Mouse (Mus musculus) bone marrow, adult 2 months (tissue): ENCODE data around the gene Cntnap2. TPM values are rescaled to one million over a fixed set of nuclear protein-coding genes. Genes with fewer than 3 reads are reported as not detected.

Experiments used
- H3K27ac ChIP-seq: fragments of 200-500 bp; 2 replicates; pipeline ENCODE4 v1.5.1; 2012; ENCODE audit warnings: low read depth, mild to moderate bottlenecking, control low read depth, inconsistent platforms, low read length; ENCODE audit not compliant: control insufficient read depth, poor library complexity, insufficient read depth
- H3K4me1 ChIP-seq: fragments of 200-500 bp; 2 replicates; pipeline ENCODE4 v1.6.1; 2011; ENCODE audit warnings: low read length; ENCODE audit not compliant: control insufficient read depth, insufficient read depth
- H3K4me3 ChIP-seq: fragments of 200-500 bp; replicated peaks from 2 replicates; pipeline ENCODE3; 2011; ENCODE audit warnings: mild to moderate bottlenecking, low read depth, low read length, control low read depth; ENCODE audit not compliant: control insufficient read depth
- CTCF ChIP-seq: fragments of 200-500 bp; IDR thresholded peaks from 2 replicates; pipeline ENCODE4 v1.5.1; 2011; ENCODE audit warnings: low read length, control low read depth; ENCODE audit not compliant: control insufficient read depth, insufficient read depth
- POLR2A ChIP-seq: fragments of 200-500 bp; IDR thresholded peaks from 2 replicates; pipeline ENCODE4 v1.6.1; 2011; ENCODE audit warnings: low read depth, mild to moderate bottlenecking, control low read depth, low read length, borderline replicate concordance; ENCODE audit not compliant: control insufficient read depth
- WGBS: fragments of 180-500 bp; shearing (Covaris S2); methylation state at CpG from one replicate; pipeline ENCODE4 v1.1.7; 2018; 5-methylcytosine and 5-hydroxymethylcytosine counted together
- polyA plus RNA-seq: library from polyadenylated mRNA; stranded (reverse); fragments of >200 nt; gene quantifications from 2 replicates; pipeline ENCODE4 v1.2.4, GENCODE M21; 2011; ENCODE audit warnings: low replicate concordance; ENCODE audit not compliant: missing spikeins, insufficient read depth, insufficient read length

Cntnap2 gene
- polyA plus RNA-seq, 1 experiment = 0.40 TPM

DNA sequence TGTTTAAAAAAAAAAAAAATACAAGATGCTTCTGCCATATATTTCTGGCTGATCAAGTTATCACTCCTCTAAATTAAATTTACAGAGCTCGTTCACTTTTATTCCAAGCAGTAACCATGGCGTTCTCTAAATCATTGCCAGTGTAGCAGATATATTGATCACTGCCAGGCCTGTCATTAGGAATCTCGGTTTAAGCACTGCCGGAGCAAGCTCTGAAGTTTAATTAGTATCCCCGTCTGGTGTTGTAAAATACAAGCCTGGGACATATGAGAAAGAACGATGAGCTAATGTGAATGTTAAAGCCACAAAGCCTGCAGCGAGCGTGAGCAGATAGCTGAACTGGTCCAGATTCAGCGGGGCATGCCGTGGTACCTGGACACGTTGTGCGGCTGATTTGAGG lies 2247.8 kb downstream of the Cntnap2 start:
- TF ChIP-seq CTCF (no peak), POLR2A (no peak)
- Histone ChIP-seq H3K4me1 (no peaks in the 10 kb centered on the region), H3K4me3 (no peak overlapping the region), H3K27ac (no peak overlapping the region)
- 87% methylated on average over 12 of the region's 12 CpGs for WGBS

DNA sequence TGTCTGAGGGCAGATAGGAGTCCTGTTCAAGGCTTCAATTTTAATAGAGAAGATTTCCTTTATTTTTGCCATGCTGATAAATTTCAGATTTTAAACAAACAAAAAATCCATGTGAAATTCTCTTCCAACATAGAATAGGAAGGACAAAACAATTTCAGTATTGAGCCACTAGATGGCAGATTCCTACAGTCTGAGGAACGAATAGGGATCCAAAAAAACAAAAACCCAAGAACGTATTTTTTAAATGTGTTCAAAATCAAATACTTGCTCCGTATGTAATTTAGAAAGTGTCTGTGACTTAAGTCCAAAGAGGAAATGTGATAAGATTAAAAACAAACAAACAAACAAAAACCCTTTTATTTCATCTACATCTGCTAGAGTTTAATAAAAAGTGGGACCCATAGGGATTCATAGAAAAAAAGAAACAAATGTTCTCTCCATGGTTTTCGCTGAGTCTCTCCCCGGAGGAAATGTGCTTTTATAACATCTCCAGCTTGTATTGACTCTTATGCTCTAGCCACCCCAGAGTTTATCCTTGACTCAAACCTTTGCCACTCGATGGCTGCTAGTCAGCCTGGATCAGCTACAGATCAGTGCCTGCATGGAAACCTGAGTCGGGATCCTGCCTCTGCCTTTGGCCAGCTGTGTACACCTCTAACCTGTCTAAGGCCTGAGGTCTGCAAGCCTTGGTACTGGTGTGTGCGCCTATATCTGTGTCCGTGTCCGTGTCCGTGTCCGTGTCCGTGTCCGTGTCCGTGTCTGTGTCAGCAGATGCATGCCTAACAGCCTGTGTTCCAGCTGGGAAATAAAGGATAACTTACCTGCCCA lies 2255.6 kb downstream of the Cntnap2 start:
- 56% methylated on average over 15 of the region's 15 CpGs for WGBS
- H3K4me1 ChIP-seq = no peaks in the 10 kb centered on the region; the same call in 1 of the 2 replicates
- TF ChIP-seq POLR2A (no peak), CTCF (no peak)
- no peak overlapping the region for H3K4me3 ChIP-seq
- H3K27ac ChIP-seq = no peak overlapping the region

DNA sequence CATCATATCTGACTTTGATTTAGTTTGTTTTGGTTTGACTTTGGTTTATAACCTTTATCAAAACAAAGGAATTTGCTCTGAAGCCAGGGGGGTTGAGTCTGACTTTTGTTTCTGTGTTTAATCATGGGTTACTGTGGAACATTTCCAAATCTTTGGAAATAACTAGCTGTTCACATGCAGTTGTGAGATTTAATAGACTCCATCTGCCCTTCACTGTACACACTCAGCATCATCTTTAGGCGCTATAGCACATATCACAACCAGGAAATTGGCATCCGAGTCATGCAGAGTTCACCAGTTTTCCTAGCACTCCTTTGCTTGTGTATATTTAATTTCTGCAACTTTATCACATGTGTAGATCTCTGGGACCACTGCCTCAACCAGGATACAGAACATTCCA lies 2256.3 kb downstream of the Cntnap2 start:
- Histone ChIP-seq H3K27ac (no peak overlapping the region), H3K4me3 (no peak overlapping the region), H3K4me1 (no peaks in the 10 kb centered on the region; the same call in 1 of the 2 replicates)
- TF ChIP-seq POLR2A = no peak
- TF ChIP-seq CTCF = no peak
- WGBS = 75% methylated on average over 2 of the region's 2 CpGs

DNA sequence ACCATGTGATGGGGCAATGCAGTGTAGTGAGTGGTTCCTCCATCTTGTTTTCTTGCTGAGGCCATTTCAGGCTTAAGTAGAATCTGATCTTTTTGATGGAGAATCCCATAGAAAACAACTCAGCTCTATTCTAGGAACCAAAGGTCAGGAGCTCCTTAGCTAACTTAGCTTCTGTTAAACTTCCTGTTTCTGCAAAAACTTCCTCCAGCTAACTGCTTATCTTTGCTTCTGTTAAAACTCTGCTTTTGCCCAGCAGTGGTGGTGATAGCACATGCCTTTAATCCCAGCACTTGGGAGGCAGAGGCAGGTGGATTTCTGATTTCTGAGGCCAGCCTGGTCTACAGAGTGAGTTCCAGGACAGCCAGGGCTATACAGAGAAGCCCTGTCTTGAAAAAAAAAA lies 2258.1 kb downstream of the Cntnap2 start:
- no peak overlapping the region for H3K4me3 ChIP-seq
- TF ChIP-seq CTCF (no peak), POLR2A (no peak)
- H3K4me1 ChIP-seq = no peaks in the 10 kb centered on the region; the same call in 1 of the 2 replicates
- H3K27ac ChIP-seq = no peak overlapping the region

DNA sequence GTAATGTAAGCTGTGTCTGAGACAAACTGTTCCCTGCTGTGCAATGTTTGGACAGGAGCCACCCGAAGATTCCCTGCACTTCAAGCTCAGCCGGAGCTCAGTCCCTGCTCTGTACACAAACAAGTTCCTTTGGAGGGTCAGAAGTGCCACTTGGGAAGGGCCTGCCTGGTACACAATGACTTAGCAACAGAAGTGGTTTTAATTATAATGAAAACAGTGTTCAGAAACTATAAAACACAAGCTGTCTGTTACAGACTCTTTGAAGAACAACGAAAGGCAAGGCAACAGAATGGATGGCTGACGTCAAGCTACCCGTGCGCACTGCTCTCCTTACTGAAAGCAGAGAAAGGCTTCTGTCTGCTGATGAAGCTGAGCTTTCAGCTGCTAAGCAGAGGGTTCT lies 2259.5 kb downstream of the Cntnap2 start:
- Histone ChIP-seq H3K27ac (no peak overlapping the region), H3K4me1 (no peaks in the 10 kb centered on the region; the same call in 1 of the 2 replicates), H3K4me3 (no peak overlapping the region)
- TF ChIP-seq POLR2A = no peak
- no peak for TF ChIP-seq CTCF
- 78% methylated on average over 6 of the region's 6 CpGs for WGBS

DNA sequence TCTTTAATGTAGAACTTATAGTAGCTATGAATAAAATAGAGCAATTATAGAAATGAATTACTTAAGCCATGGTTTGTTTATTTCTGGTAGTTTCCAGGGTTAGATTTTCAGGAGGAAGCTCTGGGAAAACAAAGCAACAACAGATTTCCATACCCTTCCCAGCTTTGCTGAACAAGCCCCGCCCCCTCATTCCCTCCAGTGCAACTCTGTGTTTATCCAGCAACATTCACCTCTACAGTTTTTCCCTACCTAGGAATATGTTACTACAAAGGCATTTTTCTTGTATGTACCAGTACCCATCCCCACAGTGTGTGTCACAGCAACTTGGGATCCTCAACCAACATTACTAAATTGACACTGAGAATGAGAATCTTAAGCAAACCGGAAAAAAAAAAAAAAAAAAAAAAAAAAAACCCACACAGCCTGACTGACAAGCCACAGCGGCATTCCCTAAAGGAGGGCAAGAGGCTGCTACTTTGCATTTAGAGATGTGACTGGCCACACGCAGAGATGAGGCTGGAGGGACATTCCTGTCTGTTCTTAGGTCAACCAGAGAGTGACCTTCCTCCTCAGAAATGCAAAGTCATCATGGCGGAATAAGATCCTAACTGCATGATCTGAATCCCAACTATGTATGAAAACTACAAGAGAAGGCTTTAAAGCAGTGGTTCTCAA lies 2260.3 kb downstream of the Cntnap2 start:
- 69% methylated on average over 5 of the region's 5 CpGs for WGBS

DNA sequence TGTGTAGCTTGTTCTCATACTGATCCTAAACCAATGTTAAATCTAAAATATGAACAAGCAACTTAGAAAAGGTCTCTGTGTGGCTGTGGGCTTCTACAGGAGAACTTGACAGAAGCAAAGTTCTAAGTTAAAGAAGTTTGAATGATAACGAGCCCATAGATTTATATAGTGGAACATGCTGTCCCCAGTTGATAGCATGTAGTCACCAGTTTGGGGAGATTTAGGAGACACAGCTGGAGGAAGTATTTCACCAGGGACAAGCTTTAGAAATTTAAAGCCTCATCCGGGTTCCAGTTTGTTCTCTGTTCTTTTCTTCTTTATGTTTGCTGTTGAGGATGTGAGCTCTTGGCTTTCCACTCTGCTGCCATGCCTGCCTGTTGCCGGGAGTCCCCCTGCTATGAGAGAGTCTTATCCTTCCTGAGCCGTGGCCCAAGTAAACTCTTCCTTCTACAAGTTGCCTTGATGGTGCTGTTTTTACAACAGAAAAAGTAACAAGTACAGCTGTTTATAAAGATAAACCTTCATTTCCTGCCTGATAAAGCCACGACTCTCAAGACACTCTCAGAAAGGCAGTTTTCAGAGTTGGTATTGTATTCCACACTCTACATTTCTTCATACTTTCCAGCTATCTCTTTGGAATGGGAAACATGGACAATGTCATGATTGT lies 2264.1 kb downstream of the Cntnap2 start:
- Histone ChIP-seq H3K4me1 (no peaks in the 10 kb centered on the region), H3K27ac (no peak overlapping the region), H3K4me3 (no peak overlapping the region)
- 15% methylated on average over 5 of the region's 5 CpGs for WGBS
- TF ChIP-seq POLR2A = no peak
- TF ChIP-seq CTCF = no peak

More for the DNA sequence above, 2260.3 kb downstream of the Cntnap2 start:
- no peak overlapping the region for H3K27ac ChIP-seq
- H3K4me1 ChIP-seq = no peaks in the 10 kb centered on the region; the same call in 1 of the 2 replicates
- H3K4me3 ChIP-seq = no peak overlapping the region
- TF ChIP-seq CTCF = no peak
- TF ChIP-seq POLR2A = no peak

DNA sequence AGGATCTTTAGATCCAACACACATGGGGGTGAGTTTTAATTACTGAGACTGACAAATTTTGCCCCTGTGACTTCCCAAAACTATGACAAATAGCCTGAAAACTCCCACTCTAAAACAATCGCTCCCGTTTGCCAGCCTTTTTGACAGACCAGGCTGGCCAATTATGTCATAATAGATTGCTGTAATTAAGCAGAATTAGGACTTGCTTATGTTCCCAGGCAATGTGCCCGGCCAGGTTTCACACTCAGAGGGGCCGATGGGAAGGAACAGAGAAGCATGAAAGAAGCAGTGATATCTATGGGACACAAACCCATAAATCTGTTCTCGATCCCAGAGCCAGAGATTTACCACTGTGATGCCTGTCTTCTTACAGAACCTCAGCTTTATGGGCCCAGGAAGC lies 2264.7 kb downstream of the Cntnap2 start:
- H3K4me3 ChIP-seq = no peak overlapping the region
- TF ChIP-seq POLR2A = no peak
- TF ChIP-seq CTCF = no peak
- H3K27ac ChIP-seq = no peak overlapping the region
- H3K4me1 ChIP-seq = no peaks in the 10 kb centered on the region
- WGBS = 66% methylated on average over 5 of the region's 5 CpGs
